ENCODE assay signal across 12 mouse cellular contexts in the genomic region with DNA sequence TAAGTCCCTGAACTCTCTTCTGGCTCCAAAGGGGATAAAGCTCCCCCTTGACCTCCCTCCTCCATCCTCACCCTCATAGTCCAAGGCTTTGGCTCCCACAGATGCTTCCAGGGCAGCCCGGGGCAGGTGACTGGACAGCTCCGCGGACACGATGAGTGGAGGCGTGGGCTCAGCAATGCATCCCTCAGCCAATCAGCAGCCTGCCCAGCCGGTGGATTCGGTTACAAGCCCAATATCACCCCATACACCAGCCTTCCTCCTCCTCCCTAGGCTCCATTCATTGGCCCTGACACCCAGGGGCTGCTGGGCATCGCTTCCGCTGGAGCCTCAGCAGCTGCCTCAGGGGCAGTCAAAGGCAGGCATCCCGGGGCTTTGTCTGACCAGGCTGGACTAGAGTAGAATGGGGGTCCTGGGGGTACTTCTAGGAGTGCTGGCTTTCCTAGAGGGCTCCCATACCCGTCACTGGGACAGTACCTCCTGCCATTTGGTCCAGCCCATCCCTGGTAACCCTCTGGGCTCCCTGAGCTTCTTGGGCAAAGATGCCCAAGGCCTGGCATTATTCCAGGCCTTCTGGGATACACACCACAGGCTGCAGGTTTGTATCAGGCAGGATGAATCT. TPM values are rescaled to one million over a fixed set of nuclear protein-coding genes. Genes with fewer than 3 reads are reported as not detected.
A peak's percentile ranks its signal among the peaks of the same experiment; 100 is the strongest.
DNase-seq lines count a peak whose midpoint lies in the region; ATAC-seq lines count a peak whose summit lies in the region.
"Had no signal": no experiment of that assay in that cellular context is flagged by ENCODE, and none has a peak within 500 bp of the region (broad histone marks: within the 10 kb centered on the region; RNA-seq: fewer than 3 reads in every experiment).

Gene Pla2g3 (plus strand): TSS at position 333 of the 619 bp plus-strand sequence.

- H3K36me3 ChIP-seq in forebrain, embryonic 10.5 days (replicated peaks), result no peaks in the 10 kb centered on the region
- H3K36me3 ChIP-seq in forebrain, embryonic 16.5 days (ENCODE audit: control insufficient read depth, insufficient read depth), result no peaks in the 10 kb centered on the region
- no peaks in the 10 kb centered on the region for H3K36me3 ChIP-seq in limb, embryonic 10.5 days
- H3K36me3 ChIP-seq in heart, embryonic 11.5 days (ENCODE audit: control insufficient read depth, insufficient read depth, low read length), result no peaks in the 10 kb centered on the region
- H3K36me3 ChIP-seq: hindbrain, embryonic 15.5 days had no signal

- peak within 1 kb of the TSS; percentile 54; the same call in 1 of the 2 replicates for H3K27ac ChIP-seq in forebrain, embryonic 10.5 days
- H3K27ac ChIP-seq in forebrain, embryonic 16.5 days (ENCODE audit: low read length), result no peak within 1 kb of the TSS
- peak within 1 kb of the TSS; percentile 63 for H3K27ac ChIP-seq in limb, embryonic 10.5 days
- no peak within 1 kb of the TSS for H3K27ac ChIP-seq in heart, embryonic 11.5 days (ENCODE audit: low read depth, low read length)
- H3K27ac ChIP-seq: hindbrain, embryonic 15.5 days had no signal

- 32% methylated on average over 11 of the region's 11 CpGs for WGBS in forebrain, embryonic 10.5 days
- 27% methylated on average over 11 of the region's 11 CpGs for WGBS in forebrain, embryonic 16.5 days
- WGBS in limb, embryonic 10.5 days, result 19% methylated on average over 11 of the region's 11 CpGs
- 24% methylated on average over 11 of the region's 11 CpGs for WGBS in heart, embryonic 11.5 days (ENCODE audit: insufficient replicate concordance)

- H3K4me1 ChIP-seq in forebrain, embryonic 10.5 days, result peaks cover 14% of the 10 kb centered on the region
- H3K4me1 ChIP-seq in forebrain, embryonic 16.5 days (replicated peaks; ENCODE audit: control insufficient read depth, insufficient read depth, low read length), result peaks cover 3% of the 10 kb centered on the region; the same call in 1 of the 2 replicates
- peaks cover 17% of the 10 kb centered on the region for H3K4me1 ChIP-seq in limb, embryonic 10.5 days
- H3K4me1 ChIP-seq in heart, embryonic 11.5 days (ENCODE audit: control insufficient read depth, insufficient read depth, low read length), result no peaks in the 10 kb centered on the region

- H3K9ac ChIP-seq in forebrain, embryonic 16.5 days (replicated peaks; ENCODE audit: low read depth, low read length), result no peak within 1 kb of the TSS
- no peak within 1 kb of the TSS for H3K9ac ChIP-seq in heart, embryonic 11.5 days (ENCODE audit: low read depth, low read length)
- H3K9ac ChIP-seq: hindbrain, embryonic 15.5 days had no signal

- H3K4me3 ChIP-seq in forebrain, embryonic 10.5 days, result peak within 1 kb of the TSS; percentile 12; the same call in 1 of the 2 replicates
- H3K4me3 ChIP-seq in forebrain, embryonic 16.5 days (replicated peaks; ENCODE audit: low read length), result no peak within 1 kb of the TSS
- H3K4me3 ChIP-seq in limb, embryonic 10.5 days, result peak within 1 kb of the TSS; percentile 29
- no peak within 1 kb of the TSS for H3K4me3 ChIP-seq in heart, embryonic 11.5 days (ENCODE audit: low read depth, low read length)
- H3K4me3 ChIP-seq: hindbrain, embryonic 15.5 days had no signal

- no peaks in the 10 kb centered on the region for H3K9me3 ChIP-seq in forebrain, embryonic 10.5 days
- H3K9me3 ChIP-seq in forebrain, embryonic 16.5 days (ENCODE audit: control insufficient read depth, low read length), result no peaks in the 10 kb centered on the region
- H3K9me3 ChIP-seq in limb, embryonic 10.5 days (replicated peaks), result no peaks in the 10 kb centered on the region
- H3K9me3 ChIP-seq in heart, embryonic 11.5 days (replicated peaks; ENCODE audit: control insufficient read depth, low read length), result no peaks in the 10 kb centered on the region
- H3K9me3 ChIP-seq: hindbrain, embryonic 15.5 days had no signal

- no peaks in the 10 kb centered on the region for H3K27me3 ChIP-seq in forebrain, embryonic 10.5 days (ENCODE audit: poor library complexity, severe bottlenecking)
- H3K27me3 ChIP-seq in forebrain, embryonic 16.5 days (replicated peaks; ENCODE audit: control insufficient read depth, insufficient read depth, low read length), result no peaks in the 10 kb centered on the region
- no peaks in the 10 kb centered on the region for H3K27me3 ChIP-seq in limb, embryonic 10.5 days (ENCODE audit: low read depth, poor library complexity, severe bottlenecking)
- no peaks in the 10 kb centered on the region for H3K27me3 ChIP-seq in heart, embryonic 11.5 days (ENCODE audit: control insufficient read depth, insufficient read depth, low read length)
- H3K27me3 ChIP-seq: hindbrain, embryonic 15.5 days had no signal

- no peak within 1 kb of the TSS for H3K4me2 ChIP-seq in forebrain, embryonic 16.5 days (ENCODE audit: low read length)
- H3K4me2 ChIP-seq in heart, embryonic 11.5 days, result no peak within 1 kb of the TSS
- H3K4me2 ChIP-seq: hindbrain, embryonic 15.5 days had no signal

- peak; percentile 24 for DNase-seq in forebrain, embryonic 10.5 days (ENCODE audit: extremely low spot score, low spot score)
- DNase-seq in layer of hippocampus, adult 11-12 months (ENCODE audit: low spot score), result peak; percentile 19
- no peak for DNase-seq in layer of hippocampus, postnatal 14 days (ENCODE audit: low spot score in 2 of 2)
- peak; percentile 53 for DNase-seq in brain, adult 2 months (ENCODE audit: low read depth, low spot score)
- DNase-seq in limb, embryonic 10.5 days (ENCODE audit: low spot score), result peak; percentile 43
- DNase-seq in frontal cortex, postnatal 36 days (ENCODE audit: low spot score in 2 of 2), result no peak
- DNase-seq: adrenal gland, adult 8-10 months; layer of hippocampus, postnatal 36 days had no signal

- no peak for ATAC-seq in forebrain, embryonic 16.5 days
- ATAC-seq in heart, embryonic 11.5 days (replicated peaks; ENCODE audit: insufficient number of reproducible peaks, low FRiP score, low TSS enrichment), result no peak

RNA-seq across cellular contexts. Expression of gene Pla2g3, which starts in this region (rescaled TPM):
- 1.4 TPM in 2 replicates for polyA plus RNA-seq in forebrain, embryonic 10.5 days (2016; fragmentation: Nextera tagmentation; extraction: Ambion mirVana)
- 0.89 and 1.0 TPM in 2 replicates for polyA plus RNA-seq in forebrain, embryonic 16.5 days (2015; fragmentation: Nextera tagmentation; extraction: Ambion mirVana)
- 10 to 100 TPM in 1 of 2 experiments, 1 to 10 TPM in 1; 7.1 to 13.0 TPM for total RNA-seq in layer of hippocampus, postnatal 14 days (2021)
- 1.2 and 1.5 TPM in 2 replicates for polyA plus RNA-seq in limb, embryonic 10.5 days (2016; fragmentation: Nextera tagmentation; extraction: Ambion mirVana)
- 0.26 and 0.39 TPM in 2 replicates for polyA plus RNA-seq in heart, embryonic 11.5 days (2014; fragmentation: Nextera tagmentation; extraction: Ambion mirVana)
- total RNA-seq: granulocyte monocyte progenitor cell, adult 5-6 weeks had no signal

Comparison
In these comparisons a context has a peak if more than half of its experiments do, and no peak if none do; other contexts are left out.
1. DNase-seq: peak in forebrain, embryonic 10.5 days (single experiment), layer of hippocampus, adult 11-12 months (single experiment), brain, adult 2 months (single experiment) and limb, embryonic 10.5 days (single experiment); none in layer of hippocampus, postnatal 14 days (0 of 2) and frontal cortex, postnatal 36 days (0 of 2).
2. H3K27ac ChIP-seq: peak in forebrain, embryonic 10.5 days (single experiment) and limb, embryonic 10.5 days (single experiment); none in forebrain, embryonic 16.5 days (single experiment) and heart, embryonic 11.5 days (single experiment).
3. H3K4me3 ChIP-seq: peak in forebrain, embryonic 10.5 days (single experiment) and limb, embryonic 10.5 days (single experiment); none in forebrain, embryonic 16.5 days (single experiment) and heart, embryonic 11.5 days (single experiment).